Mouse (Mus musculus): ENCODE data around the gene Wars.
A peak's percentile ranks its signal among the peaks of the same experiment; 100 is the strongest.

Wars gene

DNA sequence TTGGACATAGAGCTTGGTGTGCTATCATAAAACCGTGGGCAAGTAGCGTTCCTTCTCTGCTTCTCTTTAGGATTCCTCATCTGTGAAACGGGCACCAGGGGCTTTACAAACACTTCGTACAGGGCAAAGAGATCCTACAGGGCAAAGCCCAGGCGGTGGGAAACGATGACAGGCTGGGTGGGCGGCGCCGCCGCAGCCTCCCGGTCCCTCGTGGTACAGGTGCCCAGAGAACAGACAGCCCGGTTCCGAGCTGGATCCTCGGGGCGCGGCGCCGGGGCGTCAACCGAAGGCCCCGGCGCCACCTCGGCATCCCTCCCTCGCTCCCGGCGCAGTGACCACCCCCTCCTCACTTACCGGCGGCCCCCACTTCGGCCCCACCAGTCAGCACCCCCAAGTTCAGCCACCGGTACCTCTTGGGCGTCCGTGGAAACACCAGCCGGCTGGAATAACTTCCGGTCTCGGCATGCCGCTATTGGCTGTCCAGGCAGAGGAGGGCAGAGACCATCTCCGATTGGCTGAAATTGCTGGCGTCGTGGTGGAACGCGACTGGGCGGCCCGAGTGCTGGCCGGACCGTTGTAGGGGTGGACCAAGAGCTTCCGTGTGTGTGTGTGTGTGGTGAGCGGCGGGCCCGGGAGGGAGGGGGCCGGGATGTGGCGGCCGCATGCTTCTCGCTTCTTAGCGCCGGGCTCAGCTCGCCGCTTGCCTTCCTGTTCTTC is at the start of gene Wars:
Gene Wars, minus strand, starts transcription at position 460 of the 717 bp plus-strand sequence.
- DNase-seq = peak; percentile 96

DNA sequence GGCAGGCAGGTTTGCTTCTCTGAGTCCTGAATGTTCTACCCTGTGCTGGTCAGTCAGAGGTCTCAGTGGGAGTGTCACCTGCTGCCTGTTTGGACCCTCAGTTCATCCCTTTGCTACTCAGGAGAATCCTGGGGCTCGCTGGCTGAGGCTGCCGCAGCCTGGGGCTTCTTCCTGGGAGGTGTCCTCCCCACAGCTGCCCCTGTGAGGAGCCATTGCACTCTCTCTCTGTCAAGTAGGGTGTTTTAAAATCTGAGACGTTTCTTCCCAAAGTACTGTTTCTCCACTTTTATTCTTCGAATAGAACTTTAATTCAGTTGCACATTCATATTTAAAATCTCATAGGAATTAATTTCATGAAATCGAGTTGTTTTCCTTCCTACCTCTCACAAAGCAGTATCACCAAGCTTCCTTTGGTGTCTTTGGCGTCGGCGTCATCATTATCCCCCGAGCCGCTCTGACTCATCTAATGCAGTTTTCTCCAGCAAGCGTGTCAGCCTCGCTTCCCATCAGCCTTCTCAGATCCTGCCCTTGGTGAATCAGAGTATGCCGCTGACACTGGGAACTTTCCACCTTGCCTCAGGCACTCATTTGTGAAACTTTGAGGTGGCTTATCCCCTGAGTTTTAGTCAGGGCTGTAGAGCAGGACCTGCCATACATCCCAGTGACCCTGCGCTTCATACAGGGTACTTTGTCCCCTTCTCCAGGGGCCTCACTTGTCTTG is 48.4 kb upstream of the Wars start:
- no peak for DNase-seq

DNA sequence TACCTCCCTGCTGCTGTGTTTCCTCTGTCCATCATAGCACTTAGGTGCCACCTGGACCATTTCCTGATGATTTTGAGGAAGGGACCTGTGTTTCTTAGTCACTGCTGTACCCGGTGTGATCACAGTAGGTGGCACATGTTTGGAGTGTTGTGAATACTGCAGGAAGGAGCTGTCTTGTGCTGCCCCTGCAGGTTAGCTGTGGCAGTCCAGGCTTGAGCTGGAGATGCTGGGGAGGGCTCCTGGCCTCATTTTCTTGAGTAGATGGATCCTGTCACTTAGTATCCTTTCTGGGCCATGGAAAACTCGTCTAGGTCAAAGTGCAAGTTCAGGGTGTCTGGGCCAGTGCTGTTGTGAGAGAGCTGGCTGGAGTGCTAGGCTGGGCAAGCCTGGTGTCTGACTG is 47.3 kb upstream of the Wars start:
- DNase-seq = no peak

DNA sequence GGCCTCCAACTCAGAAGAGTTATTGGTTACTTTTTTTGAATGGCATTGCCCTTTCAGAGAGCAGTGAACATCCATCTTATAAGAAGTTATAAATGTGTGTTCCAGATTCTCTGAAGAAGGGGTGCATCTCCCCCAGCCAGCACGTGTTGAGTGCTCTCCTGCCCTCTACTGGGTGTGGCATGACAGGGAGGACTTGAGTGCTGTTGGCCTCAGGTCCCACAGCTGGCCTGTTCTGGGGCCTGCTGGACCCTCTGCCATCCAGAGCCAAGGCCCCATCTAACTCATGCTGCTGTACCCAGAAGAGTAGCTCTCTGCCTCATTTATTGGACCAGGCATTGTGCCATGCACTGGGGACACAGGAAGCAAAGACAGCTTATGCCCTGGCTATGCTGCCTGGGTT is 46.3 kb upstream of the Wars start:
- DNase-seq = no peak

DNA sequence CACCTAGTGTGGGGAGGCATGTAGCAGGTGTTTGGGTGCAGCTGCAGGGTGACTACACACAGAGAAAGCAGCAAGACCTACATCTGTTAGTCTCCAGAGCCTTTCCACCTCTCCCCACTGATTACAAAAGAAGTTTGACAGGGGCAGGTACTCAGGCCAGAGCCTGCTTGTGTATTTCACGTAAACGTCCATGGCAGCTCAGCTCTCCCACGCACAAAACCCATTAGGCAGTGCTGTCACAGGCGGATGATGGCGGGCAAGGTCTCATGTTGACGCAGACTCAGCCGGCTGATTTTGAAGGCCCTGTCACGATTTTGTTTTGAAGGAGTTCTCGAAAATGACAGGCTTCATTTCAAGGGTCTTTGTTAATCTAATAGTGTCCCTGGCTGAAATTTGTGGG is 45.3 kb upstream of the Wars start:
- no peak for DNase-seq

DNA sequence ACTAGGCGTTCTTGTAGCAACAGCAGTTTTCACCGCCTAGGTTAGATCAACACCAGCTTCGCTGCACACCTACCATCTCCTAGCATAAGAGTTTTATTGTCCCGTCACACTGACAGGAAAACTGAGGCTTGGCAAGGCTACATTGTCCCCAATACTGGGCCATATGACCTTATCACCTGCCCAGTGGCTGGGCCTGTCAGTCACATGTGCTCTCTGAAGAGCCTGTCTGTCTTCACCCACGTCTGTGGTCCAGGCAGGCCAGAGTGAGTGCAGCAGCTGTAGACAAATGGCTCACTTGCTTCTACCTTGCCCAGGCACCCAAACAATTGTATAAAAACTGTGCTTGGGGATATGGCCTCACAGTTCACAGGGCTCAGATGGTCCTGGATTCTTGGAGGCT is 44.9 kb upstream of the Wars start:
- no peak for DNase-seq

DNA sequence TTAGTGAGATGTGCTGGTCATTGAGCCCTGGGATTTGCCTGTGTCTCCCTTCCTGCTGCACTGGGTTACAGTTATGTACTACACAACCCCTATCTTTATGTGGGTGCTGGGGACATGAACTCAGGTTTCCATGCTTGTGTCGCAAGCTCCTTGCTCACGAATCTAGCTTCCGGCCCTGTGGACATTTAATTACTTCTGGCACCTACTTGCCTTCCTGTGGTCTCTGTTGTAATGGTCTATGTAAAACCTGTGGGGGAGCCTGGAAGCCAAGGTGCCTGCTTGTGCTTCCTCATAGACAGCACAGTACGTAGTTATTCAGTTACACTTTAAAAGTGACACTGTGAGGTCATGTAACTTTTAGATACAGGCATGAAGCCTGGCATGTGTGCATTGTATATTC is 43.5 kb upstream of the Wars start:
- no peak for DNase-seq

DNA sequence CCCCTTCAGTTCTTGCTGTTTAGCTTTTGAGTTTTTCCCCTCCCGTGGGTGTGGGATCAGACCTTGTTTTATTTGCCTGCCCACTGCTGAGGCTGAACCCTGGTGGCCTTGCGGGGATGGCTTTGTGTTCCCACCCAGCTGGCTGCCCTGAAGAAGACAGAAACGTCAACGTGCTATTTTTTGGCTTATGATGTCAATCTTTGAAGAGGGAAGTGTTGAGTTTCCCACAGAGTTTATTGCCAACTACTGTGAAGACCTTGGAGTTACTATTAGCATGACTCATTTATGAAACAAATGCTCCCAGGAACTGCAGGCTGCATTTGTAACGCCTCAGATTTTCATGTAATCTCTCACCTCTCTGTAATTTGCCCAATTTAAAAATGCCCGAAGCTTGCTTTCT is 42.9 kb upstream of the Wars start:
- DNase-seq = no peak

DNA sequence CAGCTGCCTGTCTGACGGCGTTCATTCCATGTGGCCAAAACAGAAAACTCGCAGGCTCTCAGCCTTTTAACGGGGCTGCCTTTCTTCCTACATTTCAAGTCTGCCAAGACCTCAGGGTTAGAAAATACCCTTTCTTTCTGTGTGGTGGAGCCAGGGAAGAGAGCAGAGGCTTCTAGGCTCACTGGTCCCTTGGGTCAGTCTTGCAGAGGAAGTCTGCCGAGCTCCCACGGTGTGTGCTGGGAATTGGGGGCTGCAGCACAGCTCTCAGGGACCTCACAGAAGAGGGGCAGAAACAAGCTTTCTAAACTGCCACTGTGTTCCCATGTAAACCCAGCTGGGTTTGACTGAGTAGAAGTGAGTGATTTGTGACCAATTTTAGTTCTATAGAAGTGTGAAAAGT is 40.3 kb upstream of the Wars start:
- DNase-seq = no peak

DNA sequence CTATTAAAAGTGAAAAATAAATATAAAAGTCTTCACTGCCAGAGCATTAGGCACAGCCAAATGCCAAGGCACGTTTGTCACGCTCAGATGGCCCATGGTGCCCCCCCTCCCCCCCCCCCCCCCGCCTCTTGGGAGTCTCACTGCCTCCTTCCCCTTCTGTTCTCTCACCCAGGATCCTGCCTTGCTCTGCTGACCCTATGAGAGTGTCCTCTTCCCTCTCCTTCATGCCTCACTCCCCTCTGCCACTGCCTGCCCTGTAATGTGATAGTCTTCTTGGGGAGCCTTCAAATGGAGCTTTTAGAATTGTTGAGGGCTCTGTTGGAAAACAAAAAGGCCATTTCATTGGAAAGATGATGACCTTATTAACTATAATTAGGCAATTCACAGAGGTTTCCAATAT is 38.1 kb upstream of the Wars start:
- no peak for DNase-seq

DNA sequence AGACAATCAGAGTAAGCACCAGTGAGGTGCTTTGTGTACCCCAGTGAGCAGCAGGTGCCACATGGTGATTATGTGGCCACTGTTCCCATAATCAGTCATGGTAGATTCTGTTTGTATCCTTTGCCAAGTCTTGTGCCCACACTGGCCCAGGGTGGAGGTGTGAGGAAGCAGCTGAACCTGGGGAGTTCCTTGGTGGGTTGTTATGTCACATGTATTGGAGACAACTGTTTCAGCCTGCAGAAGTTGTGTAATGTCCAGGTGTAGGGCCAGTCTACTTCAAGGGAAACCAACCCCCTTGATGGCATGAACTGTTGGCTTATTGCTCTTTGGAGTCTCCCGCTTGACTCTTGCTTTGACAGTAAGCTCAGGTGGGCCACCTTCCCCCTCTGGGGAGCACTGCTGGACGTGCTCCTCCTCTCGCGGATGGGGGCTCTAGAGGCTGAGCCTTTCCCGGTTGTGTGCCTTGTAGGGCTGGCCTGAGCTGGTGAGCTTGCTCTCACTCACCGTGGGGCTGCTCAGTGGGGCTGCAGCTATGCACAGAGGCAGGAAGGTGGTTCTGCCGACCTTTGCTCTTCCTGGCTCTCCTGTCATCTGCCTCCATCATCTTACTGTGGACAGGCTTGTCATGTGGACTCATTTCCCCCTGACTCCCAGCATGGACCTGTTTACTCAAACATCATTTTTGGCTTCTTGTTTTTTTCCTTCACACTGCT is 37.5 kb upstream of the Wars start:
- no peak for DNase-seq

DNA sequence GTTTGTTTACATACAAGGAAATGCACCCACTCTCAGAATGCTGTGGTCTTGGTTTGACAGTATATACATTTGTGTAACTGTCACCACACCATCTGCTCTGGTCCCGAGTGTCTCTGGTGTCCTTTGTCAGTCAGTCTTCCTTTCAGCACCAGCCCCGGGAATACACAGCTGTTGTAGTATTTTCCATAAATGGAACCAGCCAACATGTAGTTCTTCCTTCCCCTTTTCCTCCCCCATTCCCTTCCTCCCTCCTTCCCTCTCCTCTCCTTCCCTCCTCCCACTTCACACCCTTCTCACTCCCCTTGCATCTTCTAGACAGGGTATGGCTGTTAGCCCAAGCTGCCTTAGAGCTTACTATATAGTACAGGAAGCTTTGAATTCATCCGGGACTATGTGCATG is 35.5 kb upstream of the Wars start:
- DNase-seq = no peak

DNA sequence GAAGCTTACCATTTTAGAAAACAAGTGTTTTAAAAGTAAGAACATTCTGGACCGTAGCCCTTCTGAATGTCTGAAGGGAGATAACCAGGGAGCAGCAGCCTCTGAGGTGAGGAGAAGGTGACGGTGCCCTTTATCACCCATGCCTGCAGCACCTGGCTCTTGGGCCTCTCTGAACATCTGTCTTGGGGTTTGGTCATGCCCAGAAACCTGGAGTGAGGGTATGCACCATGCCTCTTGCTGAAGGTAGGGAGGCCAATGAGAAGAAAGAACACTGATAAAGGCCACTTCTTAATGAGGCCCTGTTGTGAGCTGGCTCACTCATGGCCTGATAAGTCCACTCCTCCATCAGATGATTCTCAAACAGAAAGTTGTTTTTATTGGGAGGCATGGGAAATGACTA is 34.3 kb upstream of the Wars start:
- no peak for DNase-seq

DNA sequence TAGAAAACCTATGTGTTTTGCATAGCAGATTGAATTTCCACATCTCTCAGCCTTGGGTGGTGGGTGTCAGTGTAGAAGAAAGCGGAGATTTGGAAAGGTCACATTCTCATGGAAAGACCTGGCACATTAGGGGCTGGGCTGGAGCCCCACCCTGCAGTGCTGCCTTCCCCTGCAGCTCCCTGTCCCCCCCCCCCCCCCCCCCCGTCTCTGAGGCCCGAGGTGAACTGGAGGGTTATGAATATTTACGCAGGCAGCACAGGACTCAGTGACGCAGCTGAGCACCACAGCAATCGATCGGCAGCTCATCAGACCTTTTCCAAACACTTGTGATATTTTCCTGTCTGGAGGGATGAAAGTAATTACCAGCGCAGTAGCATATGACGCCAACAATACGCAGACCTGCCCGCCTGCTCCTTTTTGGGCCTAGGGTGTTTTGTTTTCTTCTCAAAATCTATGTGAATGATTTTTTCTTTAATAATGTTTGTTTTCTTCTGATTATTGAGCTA is 32.7 kb upstream of the Wars start:
- DNase-seq = no peak

DNA sequence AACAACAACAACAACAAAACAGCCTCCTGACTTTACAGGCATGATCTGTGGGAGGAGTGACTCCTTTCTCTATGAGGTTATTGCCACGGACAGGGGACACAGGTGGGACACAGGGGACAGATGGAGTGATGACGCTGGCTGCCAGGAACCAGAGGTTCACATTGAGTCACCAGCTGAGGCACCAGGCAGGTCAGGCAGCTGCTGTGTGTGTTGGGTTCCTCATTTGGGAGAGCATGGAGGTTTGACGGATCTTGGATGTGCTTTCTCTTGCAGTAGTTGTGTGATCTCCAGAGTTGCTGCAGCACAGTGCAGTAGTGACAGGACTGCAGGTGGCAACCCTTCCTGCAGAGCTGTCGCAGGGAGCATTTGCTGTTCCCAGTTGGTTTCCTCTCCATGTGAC is 24.8 kb upstream of the Wars start:
- DNase-seq = no peak

DNA sequence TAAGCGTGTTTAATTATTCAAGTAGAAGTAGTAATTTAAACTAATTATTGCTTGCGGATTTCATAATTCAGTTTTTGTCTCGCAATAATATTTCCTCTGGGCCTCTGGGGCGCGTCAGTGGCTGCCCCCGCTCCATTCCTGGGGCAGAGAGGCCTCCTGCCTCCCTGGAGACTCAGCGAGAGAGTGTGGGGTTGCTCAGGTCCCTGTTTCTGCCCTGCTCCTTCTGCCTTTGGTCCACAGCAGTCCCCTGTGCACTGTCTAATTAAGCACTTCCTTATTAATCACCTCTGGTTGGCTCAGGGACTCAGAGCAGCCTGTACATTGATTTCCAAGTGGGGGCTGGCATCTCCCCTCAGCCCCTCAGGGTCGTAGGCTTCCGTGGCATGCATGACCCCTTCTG is 23.5 kb upstream of the Wars start:
- no peak for DNase-seq

DNA sequence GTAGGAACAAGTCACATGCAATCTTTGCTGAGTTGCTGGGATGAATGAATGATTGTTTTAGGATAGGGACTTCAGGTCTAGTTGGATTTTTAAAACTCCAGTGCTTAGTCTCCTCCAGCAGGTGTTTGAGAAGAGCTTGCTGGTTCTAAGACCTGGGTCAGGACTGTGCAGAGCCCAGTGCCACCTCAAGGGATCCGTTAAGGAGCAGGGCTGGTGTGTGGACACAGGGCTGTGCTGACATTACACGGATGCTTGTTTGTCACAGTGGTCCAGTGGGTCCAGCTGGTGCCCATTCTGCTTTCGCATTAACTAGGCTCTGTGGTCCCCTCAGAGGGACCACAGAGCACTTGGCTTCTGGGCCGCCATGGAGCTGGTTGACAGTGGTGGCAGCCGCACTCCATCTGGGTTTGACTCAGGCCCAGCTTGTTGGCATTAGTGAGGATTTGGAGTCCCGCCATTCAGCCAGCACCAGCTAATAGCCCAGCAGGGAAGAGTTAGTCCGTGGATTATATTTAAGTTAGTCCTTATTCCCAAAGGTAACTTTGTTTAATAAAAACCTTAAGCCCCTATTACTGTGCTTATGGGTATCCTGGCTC is 22.6 kb upstream of the Wars start:
- DNase-seq = peak in 1 of 2 experiments; percentile 28

DNA sequence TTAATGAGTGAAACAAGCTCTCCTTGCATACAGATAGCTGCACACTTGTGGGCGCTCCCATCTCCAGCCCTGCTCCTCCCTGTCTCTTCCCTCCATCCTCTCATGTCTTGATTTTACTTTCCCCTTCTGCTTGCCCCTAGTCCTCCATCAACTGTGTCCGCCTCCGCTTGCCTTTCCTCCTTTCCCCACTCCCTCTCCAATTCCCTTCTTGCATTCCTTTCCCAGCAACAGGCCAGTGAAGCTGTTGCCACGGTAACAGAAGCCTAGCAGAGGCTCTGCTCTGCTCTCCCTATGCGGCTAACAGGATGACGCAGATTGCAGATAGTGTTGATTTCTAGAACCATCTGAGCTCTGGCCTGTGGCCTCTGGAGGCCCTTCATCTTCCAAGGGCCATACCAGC is 21.9 kb upstream of the Wars start:
- DNase-seq = no peak

DNA sequence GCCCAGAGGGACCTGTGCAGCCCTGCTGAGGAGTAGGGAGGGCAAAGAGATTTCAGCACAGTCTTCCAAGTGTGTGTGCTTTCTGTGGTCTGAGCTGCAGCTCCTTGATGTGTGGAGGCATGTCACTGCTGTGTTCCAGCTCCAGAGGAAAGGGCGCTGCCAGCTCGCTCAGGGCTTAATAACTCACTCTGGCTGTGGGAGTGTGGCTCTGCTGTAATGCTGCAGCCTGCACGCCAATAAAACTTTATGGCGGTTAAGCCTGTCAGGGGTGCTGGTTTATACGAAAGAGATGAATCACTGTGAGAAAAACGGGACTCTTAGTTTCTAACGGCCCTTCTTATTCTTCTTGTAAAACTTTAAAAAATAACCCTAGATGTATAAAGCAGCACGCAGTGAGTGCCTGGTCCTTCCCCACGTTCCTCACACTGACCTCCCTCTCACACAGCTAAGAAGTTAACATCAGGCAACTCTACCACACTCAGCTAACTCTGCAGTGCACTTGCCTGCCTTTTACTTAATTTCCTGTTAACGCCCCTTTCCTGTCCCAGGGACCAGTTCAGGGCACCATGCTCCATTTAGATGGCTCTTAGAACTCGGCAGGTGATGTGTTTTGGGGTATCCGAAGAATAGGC is 20.9 kb upstream of the Wars start:
- no peak for DNase-seq

DNA sequence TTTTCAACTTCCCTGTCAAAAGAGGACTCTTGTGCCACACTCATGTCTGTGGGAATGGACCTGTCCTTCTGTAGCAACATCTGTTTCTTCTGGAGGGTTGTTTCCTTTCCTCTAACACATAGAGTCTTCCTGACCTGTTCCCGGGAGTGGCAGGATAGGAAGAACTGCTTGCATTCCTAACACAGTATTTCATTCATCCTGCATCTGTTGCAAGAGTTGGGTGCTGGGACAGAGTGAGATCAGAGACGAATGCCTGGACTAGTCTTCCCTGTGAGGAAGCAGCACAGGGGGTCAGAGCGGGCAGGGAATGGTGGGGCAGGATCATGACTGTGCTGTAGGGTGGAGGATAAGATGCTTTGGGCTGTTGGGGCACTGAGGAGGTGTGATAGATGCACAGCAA is 20.2 kb upstream of the Wars start:
- no peak for DNase-seq

DNA sequence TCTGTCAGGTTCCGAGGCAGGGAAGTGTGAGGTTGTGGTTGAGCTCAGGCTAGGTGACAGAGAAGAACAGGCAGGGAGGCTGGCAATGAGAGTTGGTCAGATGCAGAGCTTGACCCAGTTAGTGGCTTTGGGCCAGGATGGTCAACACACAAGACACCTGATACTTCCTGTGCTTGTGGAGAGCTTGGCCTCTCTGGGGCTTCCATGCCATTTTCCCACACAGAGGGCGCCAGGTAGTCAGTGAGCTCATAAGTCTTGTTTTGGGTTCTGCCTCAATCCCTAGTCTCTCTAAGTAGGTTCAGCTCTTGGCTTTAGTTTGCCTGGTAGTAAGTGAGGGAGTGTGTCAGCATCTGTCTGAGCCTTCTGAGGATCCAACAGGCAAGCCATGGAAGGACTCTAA is 18.5 kb upstream of the Wars start:
- no peak for DNase-seq

DNA sequence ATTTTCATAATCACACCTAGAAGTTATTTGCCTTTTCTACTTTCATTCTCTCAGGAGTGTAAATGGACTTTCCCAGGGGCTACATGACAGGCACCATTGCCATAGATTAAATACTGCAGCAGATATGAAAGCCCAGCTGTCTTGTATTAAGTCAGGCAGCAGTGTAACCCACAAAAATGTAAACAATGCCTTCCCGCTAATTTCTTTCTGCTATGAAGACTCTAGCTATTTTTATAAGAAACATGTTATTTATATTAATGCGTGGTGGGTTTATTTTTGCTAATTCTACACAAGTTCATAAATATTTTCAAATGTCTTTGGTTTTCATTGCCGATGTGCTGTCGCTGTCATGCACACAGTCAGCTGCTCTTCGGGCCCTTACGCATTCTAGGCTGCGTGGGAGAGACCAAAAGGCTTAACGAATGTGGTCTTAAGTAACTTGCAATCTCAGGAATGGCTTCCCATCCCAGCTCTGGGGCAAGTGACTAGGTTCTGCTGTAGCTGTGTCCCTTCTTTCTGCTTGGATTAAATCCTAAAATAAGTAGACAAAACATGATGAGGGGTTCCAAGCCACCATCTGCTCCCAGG is 16.0 kb upstream of the Wars start:
- DNase-seq = no peak

DNA sequence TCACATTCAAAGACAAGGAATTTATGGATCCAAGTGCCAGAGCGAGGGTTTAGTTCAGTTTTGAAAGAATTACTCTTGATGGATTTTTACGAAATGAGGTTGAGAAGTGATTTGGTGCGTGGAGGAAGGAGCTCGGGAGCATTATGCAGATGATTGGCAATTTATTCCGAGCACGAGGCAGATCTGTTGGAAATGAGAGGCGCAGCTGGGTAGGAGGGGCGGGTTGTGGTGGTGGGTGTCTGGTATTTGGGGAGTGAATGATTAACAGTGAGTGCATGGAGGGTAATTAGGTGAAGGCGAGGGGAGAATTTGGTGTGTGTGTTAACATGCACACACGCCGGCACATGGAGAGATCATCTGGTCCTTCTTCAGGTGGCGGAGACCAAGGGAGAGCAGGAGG is 12.4 kb upstream of the Wars start:
- DNase-seq = no peak
